Mouse (Mus musculus): ENCODE results near the gene Gm5148. TPM values are rescaled to one million over a fixed set of nuclear protein-coding genes. Genes with fewer than 3 reads are reported as not detected.
A peak's percentile ranks its signal among the peaks of the same experiment; 100 is the strongest.

The Gm5148 gene
- total RNA-seq, 2 experiments from 2014 or later = 0.25 TPM; not detected in 1

- no peak for DNase-seq
- peak overlapping the region; percentile 58 for H3K27ac ChIP-seq
- no peak for TF ChIP-seq CTCF (IDR thresholded peaks at IDR 0.05)
- no peak overlapping the region for H3K4me3 ChIP-seq
- intact Hi-C loops (cut with DNase I) = no loop called here
Observed at GRCm38 (mm10) chr3:37728112-37729100, 4.1 kb upstream of the Gm5148 start.

GRCm38 (mm10) chr3:37727392-37727791, 3.1 kb upstream of the Gm5148 start:
- intact Hi-C loops (cut with DNase I) = no loop called here
- no peak for TF ChIP-seq CTCF (IDR thresholded peaks at IDR 0.05)
- DNase-seq = no peak
- Histone ChIP-seq H3K27ac (0 out of 2 replicates have a peak overlapping the region, but pooled peaks have one; percentile 29), H3K4me3 (no peak overlapping the region)

- TF ChIP-seq CTCF (IDR thresholded peaks at IDR 0.05) = no peak
- intact Hi-C loops (cut with DNase I) = no loop called here
- H3K27ac ChIP-seq = peak overlapping the region; percentile 29
- DNase-seq = peak; percentile 60
- H3K4me3 ChIP-seq = no peak overlapping the region
Observed at GRCm38 (mm10) chr3:37726501-37727140, 2.3 kb upstream of the Gm5148 start.

- H3K4me3 ChIP-seq = no peak overlapping the region
- intact Hi-C loops (cut with DNase I) = no loop called here
- DNase-seq = no peak
- TF ChIP-seq CTCF (IDR thresholded peaks at IDR 0.05) = no peak
- no peak overlapping the region for H3K27ac ChIP-seq
Observed at GRCm38 (mm10) chr3:37724946-37725735, 851 bp upstream of the Gm5148 start.

- intact Hi-C loops (cut with DNase I) = no loop called here
- peak overlapping the region; percentile 51 for H3K27ac ChIP-seq
- TF ChIP-seq CTCF (IDR thresholded peaks at IDR 0.05) = no peak
- peak overlapping the region; percentile 61 for H3K4me3 ChIP-seq
- no peak for DNase-seq
Observed at GRCm38 (mm10) chr3:37723662-37724170, 574 bp downstream of the Gm5148 start.

- H3K27ac ChIP-seq = peak overlapping the region; percentile 51
- no peak for DNase-seq
- intact Hi-C loops (cut with DNase I) = no loop called here
- no peak for TF ChIP-seq CTCF (IDR thresholded peaks at IDR 0.05)
- H3K4me3 ChIP-seq = peak overlapping the region; percentile 61
Observed at GRCm38 (mm10) chr3:37723061-37723521, 1.2 kb downstream of the Gm5148 start.

- intact Hi-C loops (cut with DNase I) = no loop called here
- Histone ChIP-seq H3K4me3 (peak overlapping the region; percentile 61), H3K27ac (no peak overlapping the region; the same call in 1 of the 2 replicates)
- no peak for DNase-seq
- TF ChIP-seq CTCF (IDR thresholded peaks at IDR 0.05) = no peak
Observed at GRCm38 (mm10) chr3:37722487-37723060, 1.7 kb downstream of the Gm5148 start.

GRCm38 (mm10) chr3:37716992-37717391, 7.3 kb downstream of the Gm5148 start:
- TF ChIP-seq CTCF (IDR thresholded peaks at IDR 0.05) = no peak

GRCm38 (mm10) chr3:37715734-37716133, 8.6 kb downstream of the Gm5148 start:
- H3K27ac ChIP-seq = no peak overlapping the region
- no peak overlapping the region for H3K4me3 ChIP-seq
- TF ChIP-seq CTCF (IDR thresholded peaks at IDR 0.05) = no peak
- DNase-seq = no peak
- intact Hi-C loops (cut with DNase I) = no loop called here

More at GRCm38 (mm10) chr3:37716992-37717391, 7.3 kb downstream of the Gm5148 start:
- intact Hi-C loops (cut with DNase I) = no loop called here
- H3K4me3 ChIP-seq = no peak overlapping the region
- no peak overlapping the region for H3K27ac ChIP-seq
- DNase-seq = no peak

- intact Hi-C loops (cut with DNase I) = no loop called here
- no peak for TF ChIP-seq CTCF (IDR thresholded peaks at IDR 0.05)
- DNase-seq = peak; percentile 92
- H3K4me3 ChIP-seq = no peak overlapping the region
- peak overlapping the region; percentile 24 for H3K27ac ChIP-seq
Observed at GRCm38 (mm10) chr3:37712501-37712900, 11.8 kb downstream of the Gm5148 start.

GRCm38 (mm10) chr3:37711639-37712038, 12.7 kb downstream of the Gm5148 start:
- intact Hi-C loops (cut with DNase I) = no loop called here
- H3K27ac ChIP-seq = no peak overlapping the region
- no peak for TF ChIP-seq CTCF (IDR thresholded peaks at IDR 0.05)
- no peak for DNase-seq
- no peak overlapping the region for H3K4me3 ChIP-seq

GRCm38 (mm10) chr3:37707801-37708200, 16.5 kb downstream of the Gm5148 start:
- Histone ChIP-seq H3K4me3 (no peak overlapping the region), H3K27ac (no peak overlapping the region)
- TF ChIP-seq CTCF (IDR thresholded peaks at IDR 0.05) = no peak
- intact Hi-C loops (cut with DNase I) = no loop called here
- no peak for DNase-seq

Measured in gastrocnemius, adult 2 months (tissue).